Mouse (Mus musculus): ENCODE measurements around the gene Timm10b. TPM values are rescaled to one million over a fixed set of nuclear protein-coding genes. Genes with fewer than 3 reads are reported as not detected.

Timm10b gene
- total and polyA plus RNA-seq, 3 experiments = 86.2 to 103 (median 99.3) TPM

GRCm38 (mm10) chr7:105614400-105614799, 25.5 kb upstream of the Timm10b start:
- Histone ChIP-seq H3K27ac (ENCODE audit: insufficient read depth, low read depth) (no peak overlapping the region), H3K4me3 (replicated peaks in 1 of 3; ENCODE audit: low read depth in 2 of 3, low read length in 2 of 3, poor library complexity in 1 of 3) (no peak overlapping the region), H3K9ac (ENCODE audit: insufficient read depth, low read depth) (no peak overlapping the region), H3K27me3 (replicated peaks) (no peaks in the 10 kb centered on the region), H3K9me3 (replicated peaks; ENCODE audit: low read length) (no peaks in the 10 kb centered on the region), H3K4me1 (ENCODE audit: control insufficient read depth in 1 of 2, insufficient read depth in 2 of 2) (peaks cover 0 to 4% of the 10 kb centered on the region in 2 experiments; a peak in 1 of 4 replicates), H3K36me3 (replicated peaks in 1 of 2; ENCODE audit: control insufficient read depth in 1 of 2, insufficient read depth in 1 of 2, low read length in 1 of 2) (peaks cover 14 to 60% of the 10 kb centered on the region in 2 experiments), H3K4me2 (ENCODE audit: insufficient read depth, low read depth, poor library complexity, severe bottlenecking) (no peak overlapping the region), H3K79me2 (replicated peaks; ENCODE audit: control insufficient read depth, extremely low read depth, insufficient read depth, poor library complexity, severe bottlenecking) (no peaks in the 10 kb centered on the region)
- DNase-seq (ENCODE audit: extremely low read depth) = no peak
- dilution Hi-C loops (cut with MboI; ENCODE audit: extremely low pct_ligation_motif_present, extremely low pct_unique_long_range_greater_than_20kb, low sequenced_read_pairs) (no loop called here), in situ Hi-C loops (cut with MboI; ENCODE audit: low pct_ligation_motif_present, low pct_unique_long_range_greater_than_20kb, low sequenced_read_pairs) (no loop called here)
- TF ChIP-seq MAX (IDR thresholded peaks at IDR 0.05; ENCODE audit: low read length) = no peak
- TF ChIP-seq MAFK (IDR thresholded peaks at IDR 0.05; ENCODE audit: insufficient replicate concordance, low read length) = no peak
- TF ChIP-seq EP300 (IDR thresholded peaks at IDR 0.05; ENCODE audit: low read length) = no peak
- no peak for TF ChIP-seq CHD2 (IDR thresholded peaks at IDR 0.05; ENCODE audit: low read length)
- TF ChIP-seq IRF4 (IDR thresholded peaks at IDR 0.05; ENCODE audit: low read depth, low read length) = no peak
- no peak for TF ChIP-seq KAT2A (IDR thresholded peaks at IDR 0.05; ENCODE audit: insufficient replicate concordance, low read length)
- no peak for TF ChIP-seq POLR2AphosphoS2 (IDR thresholded peaks at IDR 0.05; ENCODE audit: low read depth, low read length)
- TF ChIP-seq ZNF384 (IDR thresholded peaks at IDR 0.05; ENCODE audit: low read depth, low read length) = no peak
- no peak for TF ChIP-seq PAX5 (IDR thresholded peaks at IDR 0.05; ENCODE audit: low read length)
- TF ChIP-seq GABPA (IDR thresholded peaks at IDR 0.05; ENCODE audit: insufficient replicate concordance, low read depth, low read length) = no peak

GRCm38 (mm10) chr7:105615720-105616119, 24.1 kb upstream of the Timm10b start:
- H3K9me3 ChIP-seq (replicated peaks; ENCODE audit: low read length) = no peaks in the 10 kb centered on the region
- H3K27ac ChIP-seq (ENCODE audit: insufficient read depth, low read depth) = no peak overlapping the region
- dilution Hi-C loops (cut with MboI; ENCODE audit: extremely low pct_ligation_motif_present, extremely low pct_unique_long_range_greater_than_20kb, low sequenced_read_pairs) = no loop called here
- TF ChIP-seq RCOR1 (conservative IDR thresholded peaks at IDR 0.05; ENCODE audit: low read depth, low read length) (no peak), USF1 (IDR thresholded peaks at IDR 0.05; ENCODE audit: low read depth, low read length) (no peak), RAD21 (IDR thresholded peaks at IDR 0.05; ENCODE audit: low read depth, low read length) (no peak), SIN3A (IDR thresholded peaks at IDR 0.05; ENCODE audit: low read length) (no peak), ZNF384 (IDR thresholded peaks at IDR 0.05; ENCODE audit: low read depth, low read length) (no peak), BHLHE40 (IDR thresholded peaks at IDR 0.05; ENCODE audit: low read depth, low read length) (no peak), PAX5 (IDR thresholded peaks at IDR 0.05; ENCODE audit: low read length) (no peak), EP300 (IDR thresholded peaks at IDR 0.05; ENCODE audit: low read length) (no peak)
- H3K36me3 ChIP-seq (replicated peaks in 1 of 2; ENCODE audit: control insufficient read depth in 1 of 2, insufficient read depth in 1 of 2, low read length in 1 of 2) = peaks cover 14 to 69% of the 10 kb centered on the region in 2 experiments
- H3K79me2 ChIP-seq (replicated peaks; ENCODE audit: control insufficient read depth, extremely low read depth, insufficient read depth, poor library complexity, severe bottlenecking) = no peaks in the 10 kb centered on the region
- no peak overlapping the region for H3K9ac ChIP-seq (ENCODE audit: insufficient read depth, low read depth)
- no peak overlapping the region for H3K4me2 ChIP-seq (ENCODE audit: insufficient read depth, low read depth, poor library complexity, severe bottlenecking)
- no peak overlapping the region for H3K4me3 ChIP-seq (replicated peaks in 1 of 3; ENCODE audit: low read depth in 2 of 3, low read length in 2 of 3, poor library complexity in 1 of 3)
- no peak for DNase-seq (ENCODE audit: extremely low read depth)
- peaks cover 0 to 4% of the 10 kb centered on the region in 2 experiments; a peak in 1 of 4 replicates for H3K4me1 ChIP-seq (ENCODE audit: control insufficient read depth in 1 of 2, insufficient read depth in 2 of 2)
- in situ Hi-C loops (cut with MboI; ENCODE audit: low pct_ligation_motif_present, low pct_unique_long_range_greater_than_20kb, low sequenced_read_pairs) = no loop called here
- H3K27me3 ChIP-seq (replicated peaks) = no peaks in the 10 kb centered on the region
